Mouse (Mus musculus) testis, postnatal 10 days (tissue): ENCODE data around the gene Flot1.

Experiments used
- DNase-seq: peaks from one replicate; pipeline ENCODE4 v3.0.0; 2021; ENCODE audit warnings: low spot score

Flot1 gene

GRCm38 (mm10) chr17:35836178-35836965, 13.3 kb downstream of the Flot1 start:
- DNase-seq = peak; percentile 90

GRCm38 (mm10) chr17:35836991-35837422, 14.0 kb downstream of the Flot1 start:
- DNase-seq = peak; percentile 96

DNA sequence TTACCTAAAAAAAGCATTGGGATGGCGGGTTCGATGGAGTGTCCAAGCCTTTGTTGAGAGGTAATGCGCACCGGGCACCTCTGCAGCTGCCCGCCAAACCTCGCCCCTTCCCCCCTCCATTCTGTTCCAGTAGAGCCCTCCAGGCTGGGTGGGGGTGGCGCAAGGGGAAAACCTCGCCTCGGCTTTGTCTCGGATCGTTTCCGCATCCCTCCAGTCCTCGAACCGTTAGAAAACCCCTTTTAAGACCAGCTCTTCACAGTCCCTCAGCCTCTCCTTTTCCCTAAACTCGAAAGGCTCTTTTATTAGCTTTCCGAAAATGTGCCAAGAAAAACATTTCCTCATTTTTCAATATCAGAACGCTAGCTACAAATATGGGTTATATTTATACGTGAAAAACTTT, 14.5 kb downstream of the Flot1 start:
- DNase-seq = peak; percentile 79

- peak; percentile 96 for DNase-seq
Observed at GRCm38 (mm10) chr17:35838122-35838544, 15.1 kb downstream of the Flot1 start, which contains the start of gene Tubb5. TSS of gene Tubb5 (minus strand) at chr17:35838306.

DNA sequence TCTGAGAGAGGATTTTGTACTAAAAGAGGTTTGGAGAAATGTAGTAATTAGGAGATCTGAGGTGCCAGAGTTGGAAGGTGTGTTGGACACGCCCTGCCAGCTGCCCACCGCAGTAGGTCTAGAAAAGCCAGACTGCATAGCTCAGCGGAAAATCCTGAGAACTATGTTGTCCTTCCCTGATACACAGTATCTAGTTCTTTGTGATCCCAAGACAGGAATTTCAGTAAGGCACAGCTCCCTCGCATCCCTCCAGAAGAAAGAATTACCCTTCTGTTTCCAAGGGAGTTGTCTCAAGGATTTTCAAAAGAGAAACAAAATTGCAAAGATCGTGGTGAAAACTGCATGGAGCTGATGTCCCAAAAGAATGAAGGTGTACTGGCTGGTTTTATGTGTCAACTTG, 15.5 kb downstream of the Flot1 start:
- DNase-seq = peak; percentile 61

DNA sequence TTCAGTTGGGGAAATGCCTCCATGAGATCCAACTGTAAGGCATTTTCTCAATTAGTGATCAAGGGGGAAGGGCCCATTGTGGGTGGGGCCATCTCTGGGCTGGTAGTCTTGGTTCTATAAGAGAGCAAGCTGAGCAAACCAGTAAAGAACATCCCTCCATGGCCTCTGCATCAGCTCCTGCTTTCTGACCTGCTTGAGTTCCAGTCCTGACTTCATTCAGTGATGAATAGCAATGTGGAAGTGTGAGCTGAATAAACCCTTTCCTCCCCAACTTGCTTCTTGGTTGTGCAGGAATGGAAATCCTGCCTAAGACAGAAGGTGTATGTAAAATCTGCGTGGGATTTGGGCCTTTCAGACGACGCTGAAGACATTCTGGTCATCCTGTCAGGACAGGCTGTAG, 16.0 kb downstream of the Flot1 start:
- peak; percentile 62 for DNase-seq

DNA sequence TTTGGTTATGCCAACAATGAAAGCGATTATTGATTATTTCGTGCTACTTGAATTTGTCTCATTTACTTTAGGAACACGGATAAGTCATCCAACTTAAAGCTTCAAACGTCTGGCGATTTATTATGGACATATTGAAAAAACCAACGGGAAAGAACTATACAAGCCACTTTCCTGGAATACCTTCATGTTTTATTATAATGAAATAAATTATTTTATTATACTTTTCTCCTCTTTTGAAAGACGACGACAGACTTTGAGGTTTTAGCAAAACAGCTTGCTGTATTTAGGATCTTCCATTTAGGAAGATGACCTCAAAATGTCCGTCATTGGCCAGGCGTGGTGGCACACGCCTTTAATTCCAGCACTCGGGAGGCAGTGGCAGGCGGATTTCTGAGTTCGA, 17.5 kb downstream of the Flot1 start:
- DNase-seq = no peak

GRCm38 (mm10) chr17:35841076-35841950, 18.3 kb downstream of the Flot1 start, which contains the start of gene Mdc1:
TSS of gene Mdc1 (plus strand) at chr17:35841515.
- DNase-seq = peak; percentile 99

GRCm38 (mm10) chr17:35842006-35842405, 19.0 kb downstream of the Flot1 start:
- no peak for DNase-seq

DNA sequence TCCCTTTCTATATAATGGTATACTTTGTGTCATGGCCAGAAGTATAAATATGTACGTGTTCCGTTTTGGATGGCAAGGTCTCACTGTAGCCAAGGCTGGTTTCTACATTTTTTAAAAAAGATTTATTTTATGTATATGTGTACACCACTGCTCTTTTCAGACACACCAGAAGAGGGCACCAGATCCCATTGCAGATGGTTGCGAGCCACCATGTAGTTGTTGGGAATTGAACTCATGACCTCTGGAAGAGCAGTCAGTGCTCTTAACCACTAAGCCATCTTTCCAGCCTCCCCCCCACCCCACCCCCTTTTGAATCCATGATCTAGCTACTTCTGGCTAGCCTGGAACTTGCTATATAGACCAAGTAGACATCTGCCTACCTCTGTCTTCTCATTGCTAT, 20.5 kb downstream of the Flot1 start:
- no peak for DNase-seq

DNA sequence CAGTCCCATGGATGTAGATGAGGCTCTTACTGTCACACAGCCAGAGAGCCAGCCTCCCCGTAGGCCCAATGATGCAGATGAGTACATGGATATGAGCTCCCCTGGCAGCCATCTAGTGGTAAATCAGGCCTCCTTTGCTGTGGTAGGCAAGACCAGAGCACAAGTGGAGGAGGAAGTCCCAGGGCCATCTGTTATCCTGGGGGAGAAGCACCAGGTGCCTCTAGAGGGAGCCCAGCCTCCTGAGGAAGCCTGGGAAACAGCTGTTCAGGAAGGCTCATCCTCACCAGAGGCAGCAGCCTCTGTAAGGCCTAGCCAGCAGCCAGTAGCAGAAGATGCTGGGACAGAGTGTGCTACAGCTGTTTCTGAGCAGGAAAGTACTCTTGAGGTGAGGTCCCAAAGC, 25.1 kb downstream of the Flot1 start:
- no peak for DNase-seq

GRCm38 (mm10) chr17:35850974-35851373, 27.9 kb downstream of the Flot1 start:
- DNase-seq = no peak

DNA sequence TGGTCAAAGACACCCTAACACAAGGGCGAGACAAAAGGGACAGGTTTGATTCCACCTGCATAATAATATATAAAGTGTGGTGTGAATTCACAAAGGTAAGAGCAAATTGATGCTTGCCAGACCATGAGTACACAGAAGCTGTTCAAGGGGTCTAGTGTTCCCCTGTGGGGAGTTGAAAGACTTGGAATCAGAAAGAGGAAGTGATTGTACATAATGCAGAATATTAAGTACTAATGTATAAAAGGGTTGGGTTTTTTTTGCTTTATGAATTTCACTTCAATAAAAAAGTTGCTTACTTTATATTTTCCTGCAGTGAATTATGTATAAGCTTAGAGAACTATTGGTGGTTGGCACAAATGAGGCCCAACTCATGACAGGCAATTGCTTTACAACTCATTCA, 36.3 kb downstream of the Flot1 start:
- no peak for DNase-seq

DNA sequence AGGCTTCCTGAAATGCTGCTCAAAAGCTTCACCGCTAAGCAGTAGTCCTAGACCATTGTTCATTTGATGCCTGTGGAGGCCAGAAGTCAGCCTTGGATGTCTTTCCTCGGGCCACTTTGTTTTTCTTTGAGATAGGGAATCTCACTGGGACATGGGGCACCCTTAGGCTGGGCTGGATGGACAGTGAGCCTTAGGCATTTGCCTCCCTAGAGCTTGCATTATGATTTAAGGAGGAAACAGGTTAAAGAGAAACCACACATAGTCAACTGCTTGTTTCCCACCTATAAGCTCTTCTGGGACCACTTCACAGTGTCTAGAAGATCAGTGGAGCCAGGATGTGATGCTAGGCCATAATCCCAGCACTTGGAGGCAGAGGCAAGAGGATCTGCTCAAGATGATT, 36.8 kb downstream of the Flot1 start:
- DNase-seq = no peak

DNA sequence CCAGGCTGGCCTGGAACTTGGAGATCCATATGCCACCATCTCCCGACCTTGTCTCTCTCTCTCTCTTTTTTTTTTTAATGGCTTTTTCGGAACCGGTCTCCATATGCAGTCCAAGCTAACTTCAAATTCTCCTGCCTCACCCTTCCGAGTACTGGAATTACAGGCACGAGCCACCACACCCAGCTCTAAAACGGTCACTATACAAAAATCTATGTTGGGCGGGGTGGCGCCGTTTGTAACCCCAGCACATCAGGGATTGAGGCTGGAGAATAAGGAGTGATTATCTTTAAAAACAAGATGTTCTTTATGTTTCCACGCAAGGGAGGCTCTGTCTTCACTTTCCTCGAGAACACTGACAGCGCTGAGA, 37.8 kb downstream of the Flot1 start:
- DNase-seq = no peak

DNA sequence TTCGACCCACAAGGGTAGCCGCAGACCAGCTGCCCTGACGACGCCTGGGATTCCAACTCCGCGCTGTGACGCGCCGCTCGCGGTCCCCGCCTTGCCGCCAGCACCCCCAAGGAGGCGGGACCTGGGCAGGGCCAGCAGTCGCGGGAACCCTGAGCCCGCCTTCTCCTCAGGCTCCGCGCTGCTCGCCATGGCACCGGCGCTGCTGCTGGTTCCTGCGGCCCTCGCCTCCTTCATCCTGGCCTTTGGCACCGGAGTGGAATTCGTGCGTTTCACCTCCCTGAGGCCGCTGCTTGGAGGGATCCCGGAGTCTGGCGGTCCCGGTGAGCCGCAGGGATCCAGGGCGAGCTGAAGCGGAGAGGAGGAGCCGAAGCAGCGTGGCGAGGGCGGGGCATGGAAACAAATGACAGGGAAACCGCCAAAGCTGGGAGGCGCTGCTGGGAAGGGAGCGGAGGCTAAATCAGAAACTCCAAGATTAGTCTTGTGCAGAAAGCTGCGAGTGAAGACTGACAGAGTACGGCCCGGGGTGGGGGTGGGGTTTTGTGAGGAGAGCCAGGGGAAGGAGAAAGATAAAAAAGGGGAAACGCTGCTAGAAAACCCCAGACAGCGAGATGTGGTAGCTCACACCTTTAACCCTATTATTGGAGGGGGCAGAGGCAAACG, 38.3 kb downstream of the Flot1 start, which contains the start of gene Nrm:
Gene Nrm, plus strand, starts transcription at position 121 of the 660 bp plus-strand sequence.
- peak; percentile 92 for DNase-seq

DNA sequence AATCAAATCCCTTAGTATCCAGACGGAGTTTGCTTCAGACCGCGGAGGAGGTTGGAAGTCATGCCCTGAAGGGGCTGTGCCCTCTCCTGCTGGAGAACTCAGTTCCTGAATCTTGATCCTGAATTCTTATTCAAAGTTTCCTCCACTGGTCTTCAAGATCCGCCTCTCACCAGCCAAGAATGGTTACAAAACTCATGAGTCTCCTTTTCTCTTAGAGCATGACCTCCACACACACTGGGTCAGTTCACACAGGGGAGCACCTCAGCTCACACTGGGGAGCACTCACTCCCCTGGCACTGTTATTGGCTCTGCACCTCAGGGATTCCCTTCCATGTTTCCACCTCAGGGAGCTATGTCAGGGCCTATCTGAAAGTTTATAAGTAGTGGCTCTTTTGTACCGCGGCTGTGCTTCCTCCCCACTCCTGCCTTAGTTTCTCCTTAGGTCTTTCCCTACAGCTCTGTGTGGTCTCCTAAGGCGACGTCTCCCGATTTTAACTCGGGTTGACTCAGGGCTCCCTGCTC, 41.9 kb downstream of the Flot1 start:
- DNase-seq = no peak

- DNase-seq = peak; percentile 88
Observed at GRCm38 (mm10) chr17:35865481-35866280, 42.7 kb downstream of the Flot1 start, which contains the start of gene Ppp1r18. TSS of gene Ppp1r18 (plus strand) at chr17:35865593.

GRCm38 (mm10) chr17:35866281-35866831, 43.3 kb downstream of the Flot1 start:
- DNase-seq = peak; percentile 84
